Mouse (Mus musculus) layer of hippocampus, adult 2 months (tissue): ENCODE data around the gene Mrpl12. TPM values are rescaled to one million over a fixed set of nuclear protein-coding genes. Genes with fewer than 3 reads are reported as not detected.

ENCODE experiments used
- DNase-seq, 2 experiments: peaks; one replicate each; pipeline ENCODE4 v3.0.0; 2022; ENCODE audit warnings: low spot score in 2 of 2
- H3K27ac ChIP-seq: fragments of 200-600 bp; 2 replicates; pipeline ENCODE4 v1.8.1; 2022
- H3K4me3 ChIP-seq: fragments of 200-600 bp; 2 replicates; pipeline ENCODE4 v1.8.1; 2022; ENCODE audit warnings: mild to moderate bottlenecking
- CTCF ChIP-seq: fragments of 200-600 bp; conservative IDR thresholded peaks from 2 replicates; pipeline ENCODE4 v1.8.1; 2022; ENCODE audit warnings: antibody characterized with exemption, mild to moderate bottlenecking, moderate library complexity
- total RNA-seq, 2 experiments: library from RNA; stranded (reverse); gene quantifications; 2 replicates each; pipeline ENCODE4 v1.2.3; 2021

The Mrpl12 gene
- total RNA-seq, 2 experiments from 2014 or later, result 63.2 to 68.1 TPM

DNA sequence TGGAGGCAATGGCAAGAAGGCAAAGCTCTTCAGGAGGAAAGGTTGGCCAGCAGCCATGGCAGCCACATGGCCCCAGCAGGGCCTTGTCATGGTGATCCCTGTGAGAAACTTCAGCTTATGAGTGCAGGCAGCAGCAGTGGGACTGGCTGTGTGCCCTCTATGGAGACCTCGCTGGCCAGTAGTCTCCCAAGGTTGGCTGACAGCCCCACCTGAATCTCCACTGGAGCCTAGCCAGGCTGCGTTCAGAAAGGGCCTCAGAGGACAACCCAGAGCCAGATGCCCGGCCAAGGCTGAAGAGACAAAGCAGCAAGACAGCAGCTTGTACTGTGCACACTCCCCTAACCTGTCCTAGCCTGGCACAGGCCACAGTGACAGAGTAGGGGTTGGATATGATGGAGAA is 54.1 kb downstream of the Mrpl12 start:
- no peak for DNase-seq
- H3K27ac ChIP-seq, result no peak overlapping the region
- TF ChIP-seq CTCF, result no peak
- no peak overlapping the region for H3K4me3 ChIP-seq

Other genes with a start within 250 kb of the Mrpl12 start
- gene Actg1, start 136.1 kb upstream of the Mrpl12 start, total RNA-seq, result 1,000 to 10,000 TPM; 1,285 to 1,295 TPM
- 1 to 10 TPM in 1 of 2 experiments, under 1 TPM in 1; 0.69 to 1.1 TPM for gene Fscn2, start 123.1 kb upstream of the Mrpl12 start, total RNA-seq
- gene Faap100, start 105.8 kb upstream of the Mrpl12 start, total RNA-seq, result 10 to 100 TPM; 17.7 to 19.5 TPM
- 10 to 100 TPM; 64.1 to 70.1 TPM for gene Nploc4, start 46.9 kb upstream of the Mrpl12 start, total RNA-seq
- under 1 TPM in 1 of 2 experiments, not detected in 1; 0.20 TPM for gene Tspan10, start 42.0 kb upstream of the Mrpl12 start, total RNA-seq
- gene Pde6g, start 31.1 kb upstream of the Mrpl12 start, total RNA-seq, result under 1 TPM in 1 of 2 experiments, not detected in 1; 0.44 TPM
- gene Oxld1, start 26.5 kb upstream of the Mrpl12 start, total RNA-seq, result 10 to 100 TPM; 17.7 to 19.0 TPM
- gene Ccdc137, start 26.5 kb upstream of the Mrpl12 start, total RNA-seq, result 10 to 100 TPM; 20.0 to 32.3 TPM
- gene Arl16, start 17.0 kb upstream of the Mrpl12 start, total RNA-seq, result 10 to 100 TPM; 52.0 to 54.8 TPM
- gene Slc25a10, start 7.2 kb downstream of the Mrpl12 start, total RNA-seq, result 10 to 100 TPM; 19.8 to 22.3 TPM
- not detected for gene Gcgr, start 46.1 kb downstream of the Mrpl12 start, total RNA-seq
- 10 to 100 TPM; 65.2 to 67.6 TPM for gene Mcrip1, start 65.1 kb downstream of the Mrpl12 start, total RNA-seq
- not detected for gene Ppp1r27, start 66.5 kb downstream of the Mrpl12 start, total RNA-seq
- 100 to 1,000 TPM; 106 to 118 TPM for gene P4hb, start 88.6 kb downstream of the Mrpl12 start, total RNA-seq
- gene Arhgdia, start 97.0 kb downstream of the Mrpl12 start, total RNA-seq, result 100 to 1,000 TPM; 270 to 277 TPM
- 10 to 100 TPM; 58.0 to 66.8 TPM for gene Alyref, start 113.8 kb downstream of the Mrpl12 start, total RNA-seq
- 10 to 100 TPM; 87.1 to 89.6 TPM for gene Anapc11, start 113.8 kb downstream of the Mrpl12 start, total RNA-seq
- gene Npb, start 123.9 kb downstream of the Mrpl12 start, total RNA-seq, result 1 to 10 TPM; 1.3 to 1.7 TPM
- 100 to 1,000 TPM; 128 to 142 TPM for gene Pcyt2, start 133.3 kb downstream of the Mrpl12 start, total RNA-seq
- 10 to 100 TPM; 42.9 to 46.4 TPM for gene Sirt7, start 140.6 kb downstream of the Mrpl12 start, total RNA-seq
- 10 to 100 TPM; 71.6 to 80.3 TPM for gene Mafg, start 149.0 kb downstream of the Mrpl12 start, total RNA-seq
- gene Pycr1, start 159.2 kb downstream of the Mrpl12 start, total RNA-seq, result 1 to 10 TPM; 1.3 to 1.8 TPM
- 1 to 10 TPM; 3.9 to 8.7 TPM for gene Myadml2, start 163.5 kb downstream of the Mrpl12 start, total RNA-seq
- 1 to 10 TPM; 4.7 to 5.4 TPM for gene Notum, start 176.6 kb downstream of the Mrpl12 start, total RNA-seq
- 10 to 100 TPM; 50.7 to 53.2 TPM for gene Aspscr1, start 188.4 kb downstream of the Mrpl12 start, total RNA-seq
- 10 to 100 TPM; 13.1 to 16.9 TPM for gene Cenpx, start 229.1 kb downstream of the Mrpl12 start, total RNA-seq
- gene Lrrc45, start 229.3 kb downstream of the Mrpl12 start, total RNA-seq, result 10 to 100 TPM; 60.0 to 70.4 TPM
- 10 to 100 TPM; 36.4 to 38.2 TPM for gene Rac3, start 236.9 kb downstream of the Mrpl12 start, total RNA-seq
- gene Dcxr, start 242.7 kb downstream of the Mrpl12 start, total RNA-seq, result 10 to 100 TPM in 1 of 2 experiments, 1 to 10 TPM in 1; 9.9 to 11.3 TPM
- gene Cbr2, start 247.5 kb downstream of the Mrpl12 start, total RNA-seq, result 1 to 10 TPM; 1.3 to 4.9 TPM